Mouse (Mus musculus) MN1 (cell line): ENCODE data around the gene Timmdc1.
A peak's percentile ranks its signal among the peaks of the same experiment; 100 is the strongest.
"Not testable (repeated sequence)": the region's sequence is repeated elsewhere in the genome, so short reads cannot be mapped to it uniquely, and the experiment has no call there.

ENCODE experiments used
- DNase-seq: peaks from one replicate; pipeline ENCODE4 v3.0.0-alpha.2; 2016; ENCODE audit warnings: low spot score

The Timmdc1 gene

DNA sequence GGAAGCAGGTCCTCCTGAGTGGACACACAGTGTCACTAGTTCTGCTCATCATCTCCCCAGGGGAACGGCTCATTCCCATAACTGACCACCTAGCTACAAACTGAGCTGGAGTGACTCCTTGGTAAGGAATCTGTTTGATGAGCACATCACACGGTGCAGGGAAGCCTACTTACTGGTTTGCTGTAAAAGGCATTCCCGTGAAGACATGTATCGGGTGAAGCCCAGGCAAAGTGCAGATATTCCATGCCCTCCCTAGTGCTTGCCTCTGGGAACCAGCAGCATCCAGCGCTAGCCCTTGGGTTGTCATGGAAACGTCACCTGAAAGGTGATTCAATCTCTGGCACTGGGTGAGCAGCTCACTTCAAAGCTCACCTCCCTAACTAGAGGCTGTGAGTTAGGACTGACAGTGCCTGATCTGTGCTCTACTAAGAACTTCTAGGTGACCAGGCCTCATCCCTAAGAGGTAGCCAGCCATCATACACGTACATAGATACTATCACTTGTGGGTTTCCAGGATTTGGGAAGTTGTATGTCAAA lies 25.8 kb downstream of the Timmdc1 start:
- DNase-seq = no peak

- DNase-seq = no peak
Observed at GRCm38 (mm10) chr16:38493890-38494289, 28.6 kb downstream of the Timmdc1 start.

GRCm38 (mm10) chr16:38492551-38492950 lies 29.9 kb downstream of the Timmdc1 start:
- no peak for DNase-seq

DNA sequence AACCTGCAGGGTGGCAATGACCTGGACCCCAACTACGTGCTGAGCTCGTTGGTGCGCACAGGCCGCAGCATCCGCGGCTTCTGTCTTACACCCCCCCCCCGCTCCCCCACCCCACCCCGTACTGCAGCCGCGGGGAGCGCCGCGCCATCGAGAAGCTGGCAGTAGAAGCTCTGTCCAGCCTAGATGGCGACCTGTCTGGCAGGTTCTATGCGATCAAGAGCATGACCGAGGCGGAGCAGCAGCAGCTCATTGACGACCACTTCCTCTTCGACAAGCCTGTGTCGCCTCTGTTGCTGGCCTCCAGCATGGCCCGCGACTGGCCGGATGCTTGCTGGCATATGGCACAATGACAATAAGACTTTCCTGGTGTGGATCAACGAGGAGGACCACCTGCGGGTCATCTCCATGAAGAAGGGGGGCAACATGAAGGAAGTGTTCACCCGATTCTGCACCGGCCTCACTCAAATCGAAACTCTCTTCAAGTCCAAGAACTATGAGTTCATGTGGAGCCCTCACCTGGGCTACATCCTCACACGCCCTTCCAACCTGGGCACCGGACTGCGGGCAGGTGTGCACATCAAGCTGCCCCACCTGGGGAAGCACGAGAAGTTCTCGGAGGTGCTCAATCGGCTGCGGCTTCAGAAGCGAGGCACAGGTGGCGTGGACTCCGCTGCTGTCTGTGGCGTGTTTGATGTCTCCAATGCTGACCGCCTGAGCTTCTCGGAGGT lies 38.7 kb downstream of the Timmdc1 start:
- no peak for DNase-seq

GRCm38 (mm10) chr16:38482780-38483562 lies 39.5 kb downstream of the Timmdc1 start:
- no peak for DNase-seq

GRCm38 (mm10) chr16:38481327-38481726 lies 41.1 kb downstream of the Timmdc1 start:
- DNase-seq = no peak

DNA sequence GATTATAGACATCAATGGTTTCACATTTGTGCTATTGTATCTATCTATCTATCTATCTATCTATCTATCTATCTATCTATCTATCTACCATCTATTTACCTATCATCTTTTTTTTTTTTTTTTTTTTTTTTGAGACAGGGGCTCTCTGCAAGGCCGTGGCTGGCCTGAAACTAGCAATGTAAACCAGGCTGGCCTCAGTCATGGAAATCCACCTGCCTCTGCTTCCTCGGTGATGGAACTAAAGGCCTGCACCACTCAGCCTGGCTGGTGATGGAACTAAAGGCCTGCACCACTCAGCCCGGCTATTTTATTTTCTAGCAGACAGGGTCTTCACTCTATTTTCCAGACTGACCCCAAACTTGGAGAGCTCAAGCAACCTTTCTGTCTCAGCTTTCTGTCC lies 44.2 kb downstream of the Timmdc1 start:
- DNase-seq = no peak

DNA sequence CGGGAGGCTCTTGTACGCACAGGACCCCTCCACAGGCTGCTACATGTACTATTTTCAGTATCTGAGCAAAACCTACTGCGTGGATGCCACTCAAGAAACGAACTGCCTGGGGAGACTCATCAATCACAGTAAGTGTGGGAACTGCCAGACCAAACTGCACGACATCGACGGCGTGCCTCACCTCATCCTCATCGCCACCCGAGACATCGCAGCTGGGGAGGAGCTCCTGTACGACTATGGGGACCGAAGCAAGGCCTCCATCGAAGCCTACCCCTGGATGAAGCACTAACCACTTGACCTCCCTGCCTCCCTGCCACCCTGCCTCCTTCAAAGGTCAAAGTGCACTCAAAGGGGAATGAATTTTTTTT lies 45.2 kb downstream of the Timmdc1 start:
- not testable (repeated sequence) for DNase-seq

DNA sequence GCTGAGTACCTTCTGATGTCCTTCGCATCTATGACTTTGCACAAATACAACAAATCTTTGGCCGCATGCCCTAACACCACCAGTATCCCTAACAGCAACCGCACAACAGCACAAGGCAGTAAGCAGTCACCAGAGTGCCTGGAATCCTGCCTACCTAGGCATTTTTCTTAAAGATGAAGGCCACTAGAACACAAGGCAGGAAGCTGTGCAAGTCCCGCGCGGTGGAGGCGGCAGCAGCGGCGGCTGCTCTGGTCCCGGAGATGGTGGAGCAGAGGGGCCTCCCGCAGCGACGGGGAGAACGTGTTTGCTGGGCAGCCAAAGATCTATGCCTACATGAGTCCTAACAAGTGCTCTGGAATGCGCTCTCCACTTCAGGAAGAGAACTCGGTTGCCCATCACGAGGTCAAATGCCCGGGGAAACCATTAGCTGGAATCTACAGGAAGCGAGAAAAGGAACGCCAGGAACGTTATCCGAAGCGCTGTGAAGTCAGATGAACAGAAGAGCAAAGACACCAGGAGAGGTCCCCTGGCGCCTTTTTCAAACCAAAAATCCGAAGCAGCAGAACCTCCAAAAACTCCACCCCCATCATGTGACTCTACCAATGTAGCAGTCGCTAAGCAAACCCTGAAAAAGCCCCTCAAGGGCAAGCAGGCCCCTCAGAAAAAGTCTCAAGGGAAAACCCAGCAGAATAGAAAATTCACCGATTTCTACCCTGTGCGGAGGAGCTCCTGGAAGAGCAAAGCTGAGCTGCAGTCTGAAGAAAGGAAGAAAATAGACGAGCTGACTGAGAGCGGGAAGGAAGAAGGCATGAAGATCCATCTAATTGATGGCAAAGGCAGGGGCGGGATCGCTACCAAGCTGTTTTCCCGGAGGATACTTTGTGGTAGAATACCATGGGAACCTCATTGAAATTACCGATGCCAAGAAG lies 45.9 kb downstream of the Timmdc1 start:
- peak; percentile 38 for DNase-seq

- peak; percentile 18 for DNase-seq
Observed at GRCm38 (mm10) chr16:38475681-38476311, 46.7 kb downstream of the Timmdc1 start.

- DNase-seq = no peak
Observed at GRCm38 (mm10) chr16:38474677-38475286, 47.7 kb downstream of the Timmdc1 start.

DNA sequence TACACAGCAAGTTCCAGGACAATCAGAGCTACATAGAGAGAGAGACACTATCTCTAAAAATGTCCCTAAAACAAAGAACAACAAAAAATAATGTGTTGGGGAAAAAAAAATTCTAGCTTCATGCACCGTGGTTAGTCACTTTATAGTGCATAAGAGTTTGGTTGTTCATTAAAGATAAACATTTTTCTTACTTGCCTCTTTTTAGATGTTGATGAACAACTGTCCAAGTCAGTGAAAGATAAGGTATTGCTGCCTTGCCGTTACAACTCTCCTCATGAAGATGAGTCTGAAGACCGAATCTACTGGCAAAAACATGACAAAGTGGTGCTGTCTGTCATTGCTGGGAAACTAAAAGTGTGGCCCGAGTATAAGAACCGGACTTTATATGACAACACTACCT lies 48.8 kb downstream of the Timmdc1 start:
- DNase-seq = no peak

DNA sequence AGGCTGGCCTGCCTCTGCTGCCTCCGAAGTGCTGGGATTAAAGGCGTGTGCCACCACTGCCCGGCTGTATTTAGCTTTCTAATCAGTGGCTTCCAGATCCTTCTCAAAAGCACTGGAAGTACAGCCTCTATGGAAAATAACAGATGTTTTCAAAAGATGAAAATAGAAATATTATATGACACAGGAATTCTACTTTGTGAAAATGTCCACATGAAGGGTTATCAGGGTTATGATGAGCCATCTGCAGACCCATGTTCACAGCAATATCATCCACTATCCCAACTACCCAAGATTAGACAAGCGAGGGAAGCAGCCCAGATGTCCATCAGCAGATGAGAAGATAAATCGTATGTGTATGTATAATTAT lies 50.0 kb downstream of the Timmdc1 start:
- no peak for DNase-seq

- DNase-seq = no peak
Observed at GRCm38 (mm10) chr16:38471697-38472506, 50.6 kb downstream of the Timmdc1 start.

DNA sequence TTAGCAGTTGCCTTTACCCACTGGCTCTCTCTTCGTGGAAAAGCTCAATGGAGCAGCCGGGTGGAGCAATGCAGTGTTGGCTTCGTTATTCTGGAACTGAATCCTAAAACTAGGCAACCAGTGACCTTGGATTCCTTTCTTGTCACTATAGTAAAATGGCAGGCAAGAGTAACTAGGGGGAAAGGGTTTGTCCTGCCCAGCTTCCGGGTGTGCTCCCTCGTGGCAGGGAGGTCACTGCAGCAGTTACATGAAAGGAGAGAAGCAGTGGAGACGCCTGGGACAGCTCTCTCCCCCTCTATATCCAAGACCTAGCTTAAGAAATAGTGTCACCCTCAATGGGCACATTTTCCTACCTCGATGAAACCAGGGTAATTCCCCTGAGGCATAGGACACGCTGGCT lies 53.0 kb downstream of the Timmdc1 start:
- no peak for DNase-seq

DNA sequence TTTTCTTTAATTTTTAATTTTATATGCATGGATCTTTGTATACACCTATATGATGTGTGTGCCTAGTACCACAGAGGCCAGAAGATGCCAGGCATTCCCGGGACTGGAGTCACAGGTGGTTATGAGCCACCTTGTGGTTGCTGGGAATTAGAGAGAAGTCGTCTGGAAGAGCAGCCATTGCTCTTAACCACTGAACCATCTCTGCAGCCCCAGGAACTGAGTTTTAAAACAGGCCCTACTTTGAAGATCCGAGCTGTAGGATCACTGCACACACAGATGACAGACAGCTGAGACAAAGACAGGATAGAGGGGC lies 53.8 kb downstream of the Timmdc1 start:
- no peak for DNase-seq

GRCm38 (mm10) chr16:38467917-38468705 lies 54.4 kb downstream of the Timmdc1 start:
- no peak for DNase-seq

DNA sequence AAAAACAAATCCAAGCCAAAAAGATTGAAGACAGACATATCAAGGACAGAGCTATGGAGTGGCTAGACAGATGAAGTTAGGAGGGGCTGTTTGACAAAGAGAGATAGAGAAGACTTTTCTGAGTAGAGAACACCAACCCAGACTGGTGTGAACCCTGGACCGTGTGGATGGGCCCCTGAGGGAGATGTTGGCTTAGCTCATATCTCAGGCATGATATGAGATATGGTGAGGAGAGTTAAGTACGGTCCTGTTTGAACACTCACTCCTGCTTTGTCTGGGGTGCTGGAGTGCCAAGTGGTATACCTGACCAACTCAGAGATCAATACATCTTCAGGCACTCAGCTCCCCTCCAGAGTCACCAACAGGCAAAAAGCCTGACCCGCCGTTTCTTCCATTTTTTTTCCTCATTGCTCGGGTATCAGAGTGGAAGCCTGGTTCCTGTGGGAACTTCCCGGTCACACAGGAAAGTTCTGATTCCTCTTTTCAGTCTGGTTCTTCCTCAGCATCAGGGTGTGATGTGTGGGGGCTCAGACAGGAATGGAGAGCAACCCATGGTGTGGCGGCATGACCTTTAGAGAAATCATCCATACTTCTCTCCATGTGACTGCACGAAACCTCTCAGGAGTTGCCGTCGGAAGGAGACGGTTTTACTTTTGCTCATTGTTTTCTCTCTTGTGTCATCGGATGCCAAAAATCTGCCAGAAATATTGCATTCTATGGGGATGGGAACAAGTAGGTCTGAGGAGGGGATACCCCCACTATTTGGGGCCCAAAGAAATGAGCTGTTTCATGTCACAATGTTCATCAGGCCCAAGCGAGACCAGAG lies 55.2 kb downstream of the Timmdc1 start:
- DNase-seq = no peak

DNA sequence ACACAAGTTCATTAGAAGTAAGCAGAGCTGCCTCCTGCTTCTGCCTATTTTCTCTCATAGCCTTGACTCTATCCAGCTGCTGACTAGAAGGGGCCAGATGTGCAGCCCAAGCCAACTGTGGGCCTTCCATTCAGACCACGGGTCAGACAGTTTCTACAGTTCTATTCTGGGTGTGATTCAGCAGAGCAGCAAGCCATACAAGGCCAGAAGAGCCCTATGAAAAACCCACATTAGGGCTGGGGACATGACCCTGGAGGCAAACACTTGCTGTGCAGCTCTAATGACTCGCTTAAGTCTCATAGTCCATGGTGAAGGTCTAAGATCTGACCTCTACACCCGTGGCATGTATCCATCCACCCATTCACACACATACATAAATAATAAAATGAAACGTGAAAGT lies 56.4 kb downstream of the Timmdc1 start:
- DNase-seq = no peak
